ENCODE assay signal across 8 mouse cellular contexts in genomic region chr17:25239695-25240636, GRCm38 (mm10). TPM values are rescaled to one million over a fixed set of nuclear protein-coding genes. Genes with fewer than 3 reads are reported as not detected.
DNase-seq lines count a peak whose midpoint lies in the region; ATAC-seq and TF ChIP-seq lines count a peak whose summit lies in the region.

Gnptg (minus strand) TSS chr17:25240124.
Tsr3 (plus strand) TSS chr17:25240170.

- TF ChIP-seq CTCF in Patski (IDR thresholded peaks at IDR 0.05): no peak

- in situ Hi-C loops in Patski (cut with MboI; ENCODE audit: low pct_unique_long_range_greater_than_20kb): no loop called here

- peaks cover 23% of the 10 kb centered on the region for H3K4me1 ChIP-seq in hindbrain, embryonic 12.5 days

- DNase-seq in Patski (ENCODE audit: low read depth, low spot score): no peak
- DNase-seq in cerebellum, postnatal 10 days: peak; percentile 93
- peak; percentile 72 to 81 for DNase-seq in frontal cortex, postnatal 14 days (ENCODE audit: low spot score in 2 of 2)
- DNase-seq in layer of hippocampus, postnatal 25 days (ENCODE audit: extremely low spot score in 1 of 2, low spot score in 1 of 2): peak; percentile 67 to 75
- DNase-seq in lung, postnatal 14 days: peak; percentile 85
- DNase-seq in ovary, postnatal 36 days (ENCODE audit: low spot score): peak; percentile 84
- DNase-seq in thymus, postnatal 14 days: peak; percentile 91

- POLR2A ChIA-PET in Patski (lab: Charles Lee): interaction anchor here (0.8 to 2.0 kb wide), 2 partner anchors 28 to 33 kb away, joined by 3 to 6 read pairs; no protein-coding TSS in a partner anchor

- peak within 1 kb of the TSS; percentile 99 for H3K4me3 ChIP-seq in hindbrain, embryonic 12.5 days

- H3K27me3 ChIP-seq in Patski: no peaks in the 10 kb centered on the region
- no peaks in the 10 kb centered on the region for H3K27me3 ChIP-seq in hindbrain, embryonic 12.5 days

- under 1% methylated on average over 80 of the region's 80 CpGs for whole genome bisulfite sequencing in hindbrain, embryonic 12.5 days

- peak within 1 kb of the TSS; percentile 98 for H3K9ac ChIP-seq in hindbrain, embryonic 12.5 days

- H3K36me3 ChIP-seq in hindbrain, embryonic 12.5 days: peaks cover 41% of the 10 kb centered on the region

- H3K4me2 ChIP-seq in hindbrain, embryonic 12.5 days (replicated peaks): peak within 1 kb of the TSS; percentile 89

- peak; percentile 46 for ATAC-seq in Patski
- ATAC-seq in hindbrain, embryonic 12.5 days (ENCODE audit: low FRiP score): peak; percentile 87

- CTCF ChIA-PET in Patski (lab: Charles Lee): interaction anchor here (1.0 kb wide), 2 partner anchors 8 to 45 kb away, joined by 3 read pairs; no protein-coding TSS in a partner anchor

- no peaks in the 10 kb centered on the region for H3K9me3 ChIP-seq in hindbrain, embryonic 12.5 days (replicated peaks)

- H3K27ac ChIP-seq in hindbrain, embryonic 12.5 days: peak within 1 kb of the TSS; percentile 81

RNA-seq across cellular contexts. Expression of gene Gnptg, which starts in this region (rescaled TPM):
- 43.1 TPM for polyA plus RNA-seq in Patski (2021)
- 59.4 and 59.5 TPM in 2 replicates for polyA plus RNA-seq in hindbrain, embryonic 12.5 days (2016; fragmentation: Nextera tagmentation; extraction: Ambion mirVana)
- 10 to 100 TPM; 74.3 to 74.9 TPM for total RNA-seq in layer of hippocampus, postnatal 25 days (2021)

RNA-seq across cellular contexts. Expression of gene Tsr3, which starts in this region (rescaled TPM):
- 40.6 TPM for polyA plus RNA-seq in Patski (2021)
- 60.0 and 61.8 TPM in 2 replicates for polyA plus RNA-seq in hindbrain, embryonic 12.5 days (2016; fragmentation: Nextera tagmentation; extraction: Ambion mirVana)
- total RNA-seq in layer of hippocampus, postnatal 25 days (2021): 10 to 100 TPM; 25.1 to 28.5 TPM
